Mouse (Mus musculus) kidney, postnatal 4 days (tissue): ENCODE measurements around the gene Qpctl.

Experiments used
- DNase-seq, 2 experiments: peaks; one replicate each; pipeline ENCODE4 v3.0.0; 2021; ENCODE audit warnings: mixed read lengths in 2 of 2

Gene Qpctl

GRCm38 (mm10) chr7:19119631-19120429 is 29.3 kb downstream of the Qpctl start, which contains the start of gene Fbxo46:
Gene Fbxo46, plus strand, starts transcription at chr7:19119859.
- DNase-seq, result peak; percentile 89 to 93

GRCm38 (mm10) chr7:19119083-19119482 is 30.0 kb downstream of the Qpctl start:
- DNase-seq, result no peak

DNA sequence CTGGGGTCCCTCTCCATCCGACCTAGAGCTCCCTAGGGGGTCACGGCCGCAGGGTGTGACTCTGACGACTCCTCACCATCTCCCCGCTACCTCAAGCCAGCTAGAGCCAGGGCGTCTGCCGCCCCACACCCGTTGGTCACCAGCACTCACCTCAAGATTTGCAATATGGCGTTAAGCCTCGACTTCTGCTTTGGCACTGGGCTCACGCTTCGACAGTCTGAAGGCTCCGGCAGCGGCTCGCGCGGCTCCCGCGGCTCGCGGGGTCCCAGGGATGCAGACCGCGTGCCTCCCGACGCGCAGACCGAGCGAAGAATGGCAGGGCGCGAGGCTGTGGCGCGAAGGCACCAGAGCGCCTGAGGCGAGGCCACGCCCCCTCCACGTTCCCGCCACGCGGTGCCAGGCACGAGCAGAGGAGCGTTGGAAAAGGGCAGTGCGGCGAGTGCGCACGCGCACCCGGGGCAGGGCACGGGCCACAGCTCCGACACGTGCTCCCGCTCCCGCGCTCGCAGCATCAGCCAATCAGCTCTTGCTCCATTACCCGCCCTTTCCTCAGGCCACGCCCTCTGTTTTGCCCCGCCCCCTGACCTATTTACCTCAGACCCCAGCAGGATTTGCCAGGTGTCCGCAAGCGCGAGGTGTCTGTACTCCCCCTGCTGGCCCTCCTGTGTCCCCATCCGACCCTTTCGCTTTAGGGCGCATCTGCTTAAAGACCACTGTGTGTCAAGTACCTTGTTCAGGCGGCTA is 30.9 kb downstream of the Qpctl start, which contains the start of gene Gm4969:
Gene Gm4969 (minus strand): TSS at position 341 of the 744 bp plus-strand sequence.
- peak; percentile 73 to 82 for DNase-seq

DNA sequence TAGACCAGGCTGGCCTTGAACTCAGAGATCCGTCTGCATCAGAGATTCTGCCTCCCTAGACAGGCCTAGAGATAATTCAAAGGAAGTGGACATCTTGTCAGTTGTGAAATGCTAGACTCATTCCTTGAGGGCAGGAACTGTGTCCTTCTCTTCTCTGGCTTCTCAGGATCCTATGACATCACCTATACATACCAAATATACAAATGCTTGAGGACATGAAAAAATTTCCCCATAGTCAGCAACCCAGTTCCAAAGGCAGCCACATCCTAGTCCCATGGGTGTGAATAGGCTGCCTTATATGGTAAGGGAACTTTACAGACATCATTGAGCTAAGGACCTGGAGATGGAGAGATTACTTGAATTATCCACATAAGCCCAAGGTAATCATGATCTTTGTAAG is 39.5 kb downstream of the Qpctl start:
- DNase-seq, result no peak

DNA sequence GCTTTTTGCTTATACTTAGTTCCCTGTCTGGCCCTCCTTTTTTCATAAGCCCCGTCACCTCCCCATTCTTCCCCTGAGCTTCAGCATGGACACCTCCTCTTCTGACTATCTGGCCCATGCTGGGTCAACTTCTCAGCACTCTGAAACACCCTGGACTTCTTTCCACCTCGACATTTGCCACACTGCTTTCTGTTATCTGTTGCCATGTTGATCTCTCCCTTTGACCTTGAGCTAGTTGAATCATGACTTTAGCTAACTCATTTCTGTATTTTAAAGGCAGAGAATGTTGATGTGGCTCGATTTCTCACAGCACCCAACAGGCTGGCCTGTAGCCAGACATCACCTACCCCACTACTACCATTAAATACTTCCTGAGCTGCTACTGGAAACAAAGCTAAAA is 41.7 kb downstream of the Qpctl start:
- DNase-seq, result no peak

DNA sequence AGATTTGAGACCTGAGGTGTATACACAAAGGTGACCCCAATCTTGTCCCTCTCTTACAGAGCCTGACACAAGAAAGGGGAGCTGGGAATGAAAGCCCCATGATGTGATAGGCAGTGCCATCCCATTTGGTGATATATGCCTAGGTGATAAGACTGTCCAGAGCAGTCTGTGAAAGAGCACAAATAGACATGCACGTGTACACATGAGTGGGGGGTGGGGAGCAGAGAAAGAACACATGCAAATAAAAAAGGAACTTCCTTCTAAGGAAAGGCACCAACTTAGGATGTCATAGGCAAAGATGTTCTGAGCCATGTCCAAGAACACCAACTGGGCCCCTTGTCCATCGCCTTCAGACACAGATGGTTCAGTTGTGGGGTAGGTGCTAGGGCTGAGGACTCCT is 44.6 kb downstream of the Qpctl start:
- DNase-seq, result no peak

- DNase-seq, result no peak
These were observed 45.4 kb downstream of the Qpctl start for GRCm38 (mm10) chr7:19103741-19104140.

GRCm38 (mm10) chr7:19100290-19100689 is 48.8 kb downstream of the Qpctl start:
- DNase-seq, result no peak

DNA sequence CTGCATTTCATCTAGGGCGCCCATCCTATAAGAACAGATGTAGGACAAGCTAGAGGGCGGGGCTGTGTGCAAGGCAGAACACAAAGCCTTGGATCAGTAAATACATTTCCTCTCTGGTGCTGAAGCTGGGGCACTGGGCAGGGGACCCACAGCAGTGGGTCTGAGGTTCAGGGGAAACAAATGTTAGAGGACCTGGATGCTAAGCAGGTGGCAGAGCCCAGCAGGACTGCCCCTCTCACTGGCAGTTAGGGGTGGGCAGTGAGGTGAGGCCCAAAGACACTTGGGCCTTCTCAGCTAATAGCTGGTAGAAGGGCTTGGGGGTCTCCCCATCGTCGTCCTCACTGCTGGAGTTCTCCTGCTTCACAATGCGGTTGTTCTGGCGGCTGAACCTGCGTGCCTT is 50.3 kb downstream of the Qpctl start:
- DNase-seq, result no peak

- DNase-seq, result no peak
These were observed 51.2 kb downstream of the Qpctl start for GRCm38 (mm10) chr7:19097863-19098262.

- no peak for DNase-seq
These were observed 51.9 kb downstream of the Qpctl start for GRCm38 (mm10) chr7:19097217-19097616.

- DNase-seq, result no peak
These were observed 52.6 kb downstream of the Qpctl start for GRCm38 (mm10) chr7:19096421-19096976.

GRCm38 (mm10) chr7:19095751-19096110 is 53.4 kb downstream of the Qpctl start:
- DNase-seq, result peak; percentile 87 to 92

DNA sequence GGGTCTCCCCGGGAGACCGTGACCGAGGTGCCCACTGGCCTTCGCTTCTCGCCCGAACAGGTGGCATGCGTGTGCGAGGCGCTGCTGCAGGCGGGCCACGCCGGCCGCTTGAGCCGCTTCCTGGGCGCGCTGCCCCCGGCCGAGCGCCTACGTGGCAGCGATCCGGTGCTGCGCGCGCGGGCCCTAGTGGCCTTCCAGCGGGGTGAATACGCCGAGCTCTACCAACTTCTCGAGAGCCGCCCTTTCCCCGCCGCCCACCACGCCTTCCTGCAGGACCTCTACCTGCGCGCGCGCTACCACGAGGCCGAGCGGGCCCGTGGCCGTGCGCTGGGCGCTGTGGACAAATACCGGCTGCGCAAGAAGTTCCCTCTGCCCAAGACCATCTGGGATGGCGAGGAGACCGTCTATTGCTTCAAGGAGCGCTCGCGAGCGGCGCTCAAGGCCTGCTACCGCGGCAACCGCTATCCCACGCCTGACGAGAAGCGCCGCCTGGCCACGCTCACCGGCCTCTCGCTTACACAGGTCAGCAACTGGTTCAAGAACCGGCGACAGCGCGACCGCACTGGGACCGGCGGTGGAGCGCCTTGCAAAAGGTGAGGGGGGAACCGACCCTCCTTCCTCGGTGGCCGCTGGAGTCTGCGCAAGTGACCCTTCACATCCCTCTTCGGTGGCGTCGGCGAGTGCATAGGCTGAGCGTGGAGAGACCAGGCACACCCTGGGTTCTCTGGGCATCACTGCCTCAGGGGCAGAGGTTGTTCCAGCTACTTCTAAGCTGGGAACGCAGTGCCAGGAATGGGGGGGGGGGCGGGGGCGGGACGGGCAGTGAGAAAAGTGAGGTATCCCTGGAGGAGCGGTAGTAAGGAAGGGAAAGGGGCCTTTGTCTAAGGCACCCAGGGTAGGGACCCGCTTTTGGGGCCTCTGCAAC is 54.0 kb downstream of the Qpctl start:
- DNase-seq, result peak; percentile 70 to 83

DNA sequence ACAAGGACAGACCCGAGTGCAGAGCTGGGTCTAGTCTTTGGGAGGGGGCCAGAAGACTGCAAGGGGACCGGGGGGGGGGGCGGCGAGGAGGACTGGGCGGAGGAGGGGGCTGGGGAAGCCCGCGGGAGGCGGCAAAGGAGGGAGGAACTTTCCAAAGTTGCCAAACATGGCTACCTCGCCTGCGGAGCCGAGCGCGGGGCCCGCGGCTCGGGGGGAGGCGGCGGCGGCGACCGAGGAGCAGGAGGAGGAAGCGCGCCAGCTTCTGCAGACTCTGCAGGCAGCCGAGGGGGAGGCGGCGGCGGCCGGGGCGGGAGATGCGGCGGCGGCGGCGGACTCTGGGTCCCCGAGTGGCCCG is 54.6 kb downstream of the Qpctl start, which contains the start of gene Six5:
Gene Six5 (plus strand): TSS at position 124 of the 355 bp plus-strand sequence.
- peak; percentile 70 to 83 for DNase-seq

DNA sequence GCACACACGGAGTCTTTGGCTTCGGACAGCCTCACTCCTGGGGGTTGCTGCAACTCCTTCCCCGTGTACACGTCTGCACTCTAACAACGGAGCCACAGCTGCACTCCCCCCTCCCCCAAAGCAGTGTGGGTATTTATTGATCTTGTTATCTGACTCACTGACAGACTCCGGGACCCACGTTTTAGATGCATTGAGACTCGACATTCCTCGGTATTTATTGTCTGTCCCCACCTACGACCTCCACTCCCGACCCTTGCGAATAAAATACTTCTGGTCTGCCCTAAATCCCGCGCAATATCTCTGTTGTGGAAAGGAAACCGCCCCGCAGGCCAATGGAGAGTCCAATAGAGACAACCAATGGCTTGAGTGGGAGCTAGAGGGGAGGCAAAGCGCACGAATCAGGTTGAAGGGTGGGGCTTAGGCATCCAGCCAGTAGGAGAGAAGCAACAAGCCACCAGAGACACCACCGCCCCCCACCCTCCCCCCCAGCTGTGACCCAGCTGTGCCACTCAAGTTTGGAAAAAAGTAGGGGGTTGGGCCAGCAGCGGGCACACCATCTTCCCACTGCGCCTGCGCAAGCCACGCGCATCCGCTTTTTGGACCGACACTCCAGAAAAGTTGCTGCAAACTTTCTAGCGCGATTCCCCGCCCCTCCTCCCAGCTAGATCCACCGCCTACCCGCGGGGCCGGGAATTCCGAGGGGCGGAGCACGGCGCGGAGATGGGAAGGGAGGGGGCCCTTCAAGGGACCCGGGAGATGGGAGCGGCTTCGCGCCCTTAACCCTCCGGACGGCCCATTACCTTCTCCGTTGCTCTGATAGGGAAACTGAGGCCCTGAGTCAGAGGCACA is 55.3 kb downstream of the Qpctl start:
- peak; percentile 98 to 99 for DNase-seq

GRCm38 (mm10) chr7:19093174-19093521 is 55.9 kb downstream of the Qpctl start:
- peak; percentile 92 to 95 for DNase-seq

GRCm38 (mm10) chr7:19092381-19093173 is 56.5 kb downstream of the Qpctl start:
- peak; percentile 76 to 87 for DNase-seq

- DNase-seq, result peak in 1 of 2 experiments; percentile 15
These were observed 57.2 kb downstream of the Qpctl start for GRCm38 (mm10) chr7:19091913-19092312.
